16 mouse cellular contexts compared by ENCODE assay signal in genomic region chr10:115170496-115171350, GRCm38 (mm10). TPM values are rescaled to one million over a fixed set of nuclear protein-coding genes. Genes with fewer than 3 reads are reported as not detected.
DNase-seq lines count a peak whose midpoint lies in the region; ATAC-seq and TF ChIP-seq lines count a peak whose summit lies in the region.
"Had no signal": no experiment of that assay in that cellular context is flagged by ENCODE, and none has a peak within 500 bp of the region (broad histone marks: within the 10 kb centered on the region; RNA-seq: fewer than 3 reads in every experiment).

No protein-coding gene starts in this region.

- peak; percentile 27 for ATAC-seq in forebrain, embryonic 13.5 days
- ATAC-seq in lung, embryonic 14.5 days (ENCODE audit: insufficient read depth), result peak; percentile 55
- ATAC-seq in megakaryocyte, adult 5-6 weeks (ENCODE audit: poor library complexity, severe bottlenecking), result peak; percentile 86

- no peaks in the 10 kb centered on the region for H3K9me3 ChIP-seq in forebrain, embryonic 13.5 days (replicated peaks)
- H3K9me3 ChIP-seq in forebrain, embryonic 10.5 days, result no peaks in the 10 kb centered on the region
- H3K9me3 ChIP-seq in lung, embryonic 14.5 days (ENCODE audit: low read depth, low read length), result no peaks in the 10 kb centered on the region
- H3K9me3 ChIP-seq: midbrain, embryonic 12.5 days; stomach, embryonic 15.5 days had no signal

- H3K4me2 ChIP-seq in forebrain, embryonic 13.5 days, result no peak overlapping the region
- H3K4me2 ChIP-seq in lung, embryonic 14.5 days, result no peak overlapping the region
- H3K4me2 ChIP-seq: midbrain, embryonic 12.5 days; stomach, embryonic 15.5 days had no signal

- TF ChIP-seq CTCF in lung, embryonic 14.5 days (IDR thresholded peaks at IDR 0.05; ENCODE audit: low read depth), result no peak

- H3K27me3 ChIP-seq in forebrain, embryonic 13.5 days, result no peaks in the 10 kb centered on the region
- no peaks in the 10 kb centered on the region for H3K27me3 ChIP-seq in forebrain, embryonic 10.5 days (ENCODE audit: poor library complexity, severe bottlenecking)
- no peaks in the 10 kb centered on the region for H3K27me3 ChIP-seq in lung, embryonic 14.5 days (ENCODE audit: insufficient read depth, low read length)
- H3K27me3 ChIP-seq: midbrain, embryonic 12.5 days; stomach, embryonic 15.5 days had no signal

- H3K36me3 ChIP-seq in forebrain, embryonic 13.5 days (ENCODE audit: poor library complexity, severe bottlenecking), result no peaks in the 10 kb centered on the region
- no peaks in the 10 kb centered on the region for H3K36me3 ChIP-seq in forebrain, embryonic 10.5 days (replicated peaks)
- H3K36me3 ChIP-seq in lung, embryonic 14.5 days (ENCODE audit: insufficient read depth), result no peaks in the 10 kb centered on the region
- H3K36me3 ChIP-seq: midbrain, embryonic 12.5 days; stomach, embryonic 15.5 days had no signal

- no peak overlapping the region for H3K4me3 ChIP-seq in forebrain, embryonic 13.5 days
- no peak overlapping the region for H3K4me3 ChIP-seq in forebrain, embryonic 10.5 days
- H3K4me3 ChIP-seq in lung, embryonic 14.5 days (ENCODE audit: low read depth, low read length), result no peak overlapping the region
- H3K4me3 ChIP-seq: midbrain, embryonic 12.5 days; stomach, embryonic 15.5 days had no signal

- no peak for DNase-seq in forebrain, embryonic 10.5 days (ENCODE audit: extremely low spot score, low spot score)
- peak; percentile 59 for DNase-seq in lung, embryonic 14.5 days
- DNase-seq in lung, postnatal 14 days, result no peak
- peak; percentile 67 for DNase-seq in MN1 (ENCODE audit: low spot score)
- DNase-seq in cerebellum, adult 11 months, result no peak
- no peak for DNase-seq in cerebellum, postnatal 10 days
- DNase-seq: adrenal gland, postnatal 25 days; kidney, adult 2 months; thymus, postnatal 14 days had no signal

- peak overlapping the region; percentile 52 for H3K27ac ChIP-seq in forebrain, embryonic 13.5 days
- no peak overlapping the region for H3K27ac ChIP-seq in forebrain, embryonic 10.5 days
- H3K27ac ChIP-seq in lung, embryonic 14.5 days (ENCODE audit: low read depth), result no peak overlapping the region
- H3K27ac ChIP-seq: liver, embryonic 14.5 days; midbrain, embryonic 12.5 days; stomach, embryonic 15.5 days had no signal

- H3K9ac ChIP-seq in forebrain, embryonic 13.5 days, result no peak overlapping the region
- no peak overlapping the region for H3K9ac ChIP-seq in lung, embryonic 14.5 days
- H3K9ac ChIP-seq: liver, embryonic 14.5 days; midbrain, embryonic 12.5 days; stomach, embryonic 15.5 days had no signal

- peaks cover 26% of the 10 kb centered on the region for H3K4me1 ChIP-seq in forebrain, embryonic 13.5 days
- H3K4me1 ChIP-seq in forebrain, embryonic 10.5 days, result peaks cover 17% of the 10 kb centered on the region
- no peaks in the 10 kb centered on the region for H3K4me1 ChIP-seq in lung, embryonic 14.5 days (ENCODE audit: insufficient read depth)
- H3K4me1 ChIP-seq: stomach, embryonic 15.5 days had no signal

- WGBS in forebrain, embryonic 13.5 days, result 83% methylated on average over 7 of the region's 7 CpGs
- 90% methylated on average over 7 of the region's 7 CpGs for WGBS in forebrain, embryonic 10.5 days
- 62% methylated on average over 7 of the region's 7 CpGs for WGBS in lung, embryonic 14.5 days

RNA-seq across cellular contexts. Expression of gene Tph2, which starts 14.1 kb away (rescaled TPM):
- 0.06 and 0.10 TPM in 2 replicates for polyA plus RNA-seq in forebrain, embryonic 13.5 days (2015; fragmentation: Nextera tagmentation; extraction: Ambion mirVana)
- polyA plus RNA-seq in forebrain, embryonic 10.5 days (2016; fragmentation: Nextera tagmentation; extraction: Ambion mirVana), result not detected in 2 replicates
- polyA plus RNA-seq in lung, embryonic 14.5 days (2014; fragmentation: Nextera tagmentation; extraction: Ambion mirVana), result 0.09 TPM in 1 of 2 replicates, not detected in the other
- not detected in 2 replicates for total RNA-seq in megakaryocyte, adult 5-6 weeks (2015)
- not detected in 2 replicates for total RNA-seq in megakaryocyte, adult 5-6 weeks (2017)
- total RNA-seq: adrenal gland, postnatal 25 days; heart, adult 8-10 months; heart, postnatal 36 days had no signal
- polyA plus RNA-seq: kidney, adult 2 months; liver, embryonic 14.5 days had no signal

Comparison
In these comparisons a context has a peak if more than half of its experiments do, and no peak if none do; other contexts are left out.
1. DNase-seq: peak in lung, embryonic 14.5 days (single experiment) and MN1 (single experiment); none in forebrain, embryonic 10.5 days (single experiment), lung, postnatal 14 days (single experiment), cerebellum, adult 11 months (single experiment) and cerebellum, postnatal 10 days (0 of 2).
2. ATAC-seq: peak in every context shown above with its lines; median percentile 86 in megakaryocyte, adult 5-6 weeks; 55 in lung, embryonic 14.5 days; 27 in forebrain, embryonic 13.5 days.